Mouse (Mus musculus) adrenal gland, adult 18-20 months (tissue): ENCODE results near the gene Fam187b. TPM values are rescaled to one million over a fixed set of nuclear protein-coding genes. Genes with fewer than 3 reads are reported as not detected.

Experiments
- DNase-seq, 2 experiments: peaks; one replicate each; pipeline ENCODE4 v3.0.0; 2021 to 2022; ENCODE audit warnings: low spot score in 2 of 2
- total RNA-seq, 2 experiments: library from RNA; stranded (reverse); gene quantifications; 1 replicate in 1 of 2; 2 replicates in 1 of 2; pipeline ENCODE4 v1.2.3; 2021

Fam187b gene
- total RNA-seq, 2 experiments from 2014 or later: 0.61 to 0.66 TPM

GRCm38 (mm10) chr7:31008175-31008574 is 34.6 kb downstream of the Fam187b start:
- no peak for DNase-seq

GRCm38 (mm10) chr7:31008889-31009288 is 35.3 kb downstream of the Fam187b start:
- no peak for DNase-seq

GRCm38 (mm10) chr7:31012971-31013370 is 39.4 kb downstream of the Fam187b start:
- no peak for DNase-seq

GRCm38 (mm10) chr7:31017104-31017901 is 43.7 kb downstream of the Fam187b start:
- DNase-seq: no peak

- DNase-seq: no peak
Observed at GRCm38 (mm10) chr7:31028609-31029008, 55.0 kb downstream of the Fam187b start.

- DNase-seq: no peak
Observed at GRCm38 (mm10) chr7:31030717-31031116, 57.1 kb downstream of the Fam187b start.

GRCm38 (mm10) chr7:31031731-31032130 is 58.1 kb downstream of the Fam187b start:
- no peak for DNase-seq

- DNase-seq: no peak
Observed at GRCm38 (mm10) chr7:31033409-31034165, 60.0 kb downstream of the Fam187b start.

GRCm38 (mm10) chr7:31034789-31035188 is 61.2 kb downstream of the Fam187b start:
- no peak for DNase-seq

GRCm38 (mm10) chr7:31035291-31035690 is 61.7 kb downstream of the Fam187b start:
- DNase-seq: no peak

GRCm38 (mm10) chr7:31036917-31037316 is 63.3 kb downstream of the Fam187b start:
- no peak for DNase-seq

- DNase-seq: no peak
Observed at GRCm38 (mm10) chr7:31037675-31038074, 64.1 kb downstream of the Fam187b start.

GRCm38 (mm10) chr7:31039011-31039410 is 65.4 kb downstream of the Fam187b start:
- DNase-seq: no peak

Other genes starting within 250 kb of the Fam187b start
- 100 to 1,000 TPM; 197 to 214 TPM for gene Tmem147, start 244.2 kb upstream of the Fam187b start, total RNA-seq
- under 1 TPM in 1 of 2 experiments, not detected in 1; 0.20 TPM for gene Gapdhs, start 230.1 kb upstream of the Fam187b start, total RNA-seq
- gene Sbsn, start 222.3 kb upstream of the Fam187b start, total RNA-seq: 100 to 1,000 TPM; 145 to 483 TPM
- gene Dmkn, start 210.0 kb upstream of the Fam187b start, total RNA-seq: 1 to 10 TPM; 4.2 to 6.0 TPM
- gene Krtdap, start 185.9 kb upstream of the Fam187b start, total RNA-seq: 1 to 10 TPM in 1 of 2 experiments, not detected in 1; 2.5 TPM
- gene Ffar2, start 150.0 kb upstream of the Fam187b start, total RNA-seq: 10 to 100 TPM in 1 of 2 experiments, 1 to 10 TPM in 1; 1.6 to 10.5 TPM
- under 1 TPM; 0.23 to 0.26 TPM for gene Ffar3, start 117.6 kb upstream of the Fam187b start, total RNA-seq
- gene Ffar1, start 112.2 kb upstream of the Fam187b start, total RNA-seq: not detected
- gene Cd22, start 93.4 kb upstream of the Fam187b start, total RNA-seq: under 1 TPM; 0.70 TPM
- gene Mag, start 58.9 kb upstream of the Fam187b start, total RNA-seq: under 1 TPM; 0.38 to 0.40 TPM
- 1 to 10 TPM in 1 of 2 experiments, not detected in 1; 3.4 TPM for gene Hamp2, start 49.1 kb upstream of the Fam187b start, total RNA-seq
- 1 to 10 TPM in 1 of 2 experiments, not detected in 1; 4.3 TPM for gene Hamp, start 29.8 kb upstream of the Fam187b start, total RNA-seq
- 100 to 1,000 TPM; 104 to 122 TPM for gene Usf2, start 17.0 kb upstream of the Fam187b start, total RNA-seq
- gene Lsr, start 326 bp upstream of the Fam187b start, total RNA-seq: 10 to 100 TPM in 1 of 2 experiments, 1 to 10 TPM in 1; 6.8 to 19.1 TPM
- gene Fxyd5, start 68.7 kb downstream of the Fam187b start, total RNA-seq: 10 to 100 TPM; 45.1 to 82.7 TPM
- gene Fxyd7, start 77.7 kb downstream of the Fam187b start, total RNA-seq: 1 to 10 TPM; 1.9 to 2.3 TPM
- gene Fxyd1, start 83.4 kb downstream of the Fam187b start, total RNA-seq: 100 to 1,000 TPM; 193 to 280 TPM
- gene Lgi4, start 85.6 kb downstream of the Fam187b start, total RNA-seq: 1 to 10 TPM; 3.0 to 8.1 TPM
- 1 to 10 TPM; 1.4 to 4.4 TPM for gene Fxyd3, start 102.9 kb downstream of the Fam187b start, total RNA-seq
- 1 to 10 TPM; 1.2 to 1.4 TPM for gene Hpn, start 141.5 kb downstream of the Fam187b start, total RNA-seq
- gene Scn1b, start 153.2 kb downstream of the Fam187b start, total RNA-seq: 10 to 100 TPM; 13.5 to 24.9 TPM
- 10 to 100 TPM; 41.9 to 51.7 TPM for gene Gramd1a, start 182.1 kb downstream of the Fam187b start, total RNA-seq